Mouse (Mus musculus): ENCODE data around the gene Matn4.
"Not testable (repeated sequence)": the region's sequence is repeated elsewhere in the genome, so short reads cannot be mapped to it uniquely, and the experiment has no call there.

Matn4 gene

DNA sequence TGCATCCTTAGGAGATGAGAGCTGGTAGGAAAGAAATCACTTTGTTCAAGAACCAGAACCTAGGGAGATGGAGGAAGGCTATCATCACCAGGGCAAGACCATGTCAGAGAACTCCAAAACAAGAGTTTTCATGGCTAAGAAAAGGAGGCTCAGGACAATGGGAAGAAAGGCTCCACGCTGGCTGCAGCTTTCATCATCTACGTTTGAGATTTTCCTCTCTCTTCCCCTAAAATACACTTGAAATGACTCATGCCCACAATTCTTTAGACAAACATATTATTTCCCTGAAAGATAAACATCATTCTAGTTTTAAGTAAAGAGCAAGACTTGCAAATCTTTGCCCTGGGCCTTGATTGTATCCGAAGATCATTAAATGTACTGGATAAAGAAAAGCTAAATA, 33.6 kb downstream of the Matn4 start:
- no peak for DNase-seq (ENCODE audit: low read depth, low spot score)

DNA sequence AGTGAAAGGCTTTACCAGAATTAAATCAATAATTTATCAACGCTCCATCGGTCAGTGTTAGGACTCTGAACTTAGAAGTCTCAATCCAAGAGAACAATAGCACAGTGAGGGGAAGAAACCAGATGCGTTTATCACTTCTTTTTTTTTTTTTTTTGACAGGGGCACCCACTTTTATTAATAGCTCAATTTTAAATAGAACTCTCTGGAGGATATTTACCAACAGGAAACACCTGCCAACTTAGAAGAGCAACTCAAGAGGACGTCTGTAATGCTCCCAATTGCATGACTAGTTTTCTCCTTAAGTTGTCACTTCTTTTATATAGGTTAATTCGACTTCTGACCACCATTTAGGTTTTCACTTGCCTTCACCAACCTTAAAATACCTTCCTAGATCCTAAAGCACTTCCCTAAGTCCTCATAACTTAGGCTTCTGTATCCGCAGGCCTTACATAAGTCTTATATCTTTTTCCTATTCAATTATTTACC, 36.3 kb downstream of the Matn4 start:
- no peak for DNase-seq (ENCODE audit: low read depth, low spot score)

DNA sequence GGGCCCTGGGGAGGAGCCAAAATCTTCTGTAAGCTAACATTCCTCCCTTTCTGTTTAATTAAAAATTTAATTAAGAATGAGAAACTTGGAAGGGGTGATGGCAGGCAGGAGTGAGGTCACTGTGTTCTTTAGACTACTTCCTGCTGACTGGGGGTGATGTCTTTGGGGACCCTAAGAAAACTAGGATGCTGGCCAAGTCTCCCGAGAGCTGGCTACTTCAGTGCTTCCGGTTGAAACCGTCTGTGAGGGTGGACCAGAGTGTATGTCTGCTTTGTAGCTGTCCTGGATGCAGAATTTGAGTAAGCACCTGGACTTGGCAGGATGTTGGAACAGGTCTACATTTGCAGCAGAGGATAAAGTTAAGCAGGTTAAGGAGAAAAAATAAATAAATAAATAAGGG, 38.0 kb downstream of the Matn4 start:
- no peak for DNase-seq (ENCODE audit: low read depth, low spot score)

DNA sequence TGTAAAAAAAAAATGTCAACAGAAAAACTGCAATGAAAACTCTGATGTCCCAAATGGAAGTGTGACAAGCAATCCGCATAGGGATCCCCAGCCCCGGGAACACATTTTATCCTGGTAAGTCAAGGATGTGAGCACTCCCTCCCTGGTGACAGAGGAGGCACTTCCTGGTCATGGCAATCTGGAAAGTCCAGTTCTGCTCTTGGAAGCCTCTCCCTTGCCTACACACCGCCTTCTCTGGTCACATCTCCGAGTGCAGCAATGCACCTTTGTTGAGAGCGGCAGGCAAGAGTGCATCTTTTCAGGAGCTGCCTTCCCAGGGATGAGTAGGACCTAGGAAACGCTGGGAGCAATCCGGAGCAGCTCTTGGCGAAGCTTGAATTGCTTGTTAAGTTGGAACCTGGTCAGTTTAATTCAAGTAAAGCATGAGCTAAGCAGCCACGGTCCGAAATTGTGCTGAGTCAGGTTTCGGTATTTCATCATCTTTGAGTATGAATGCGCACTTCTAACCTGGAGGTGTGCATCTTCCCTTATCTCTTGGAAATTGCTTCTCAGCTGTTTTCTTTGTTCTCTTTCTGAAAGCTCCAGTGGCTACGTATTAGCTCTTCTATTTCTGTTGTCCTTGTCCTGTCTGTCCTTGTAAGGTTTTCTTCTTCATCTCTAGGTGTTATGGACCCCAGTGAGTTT, 43.8 kb downstream of the Matn4 start:
- DNase-seq (ENCODE audit: low read depth, low spot score): no peak

DNA sequence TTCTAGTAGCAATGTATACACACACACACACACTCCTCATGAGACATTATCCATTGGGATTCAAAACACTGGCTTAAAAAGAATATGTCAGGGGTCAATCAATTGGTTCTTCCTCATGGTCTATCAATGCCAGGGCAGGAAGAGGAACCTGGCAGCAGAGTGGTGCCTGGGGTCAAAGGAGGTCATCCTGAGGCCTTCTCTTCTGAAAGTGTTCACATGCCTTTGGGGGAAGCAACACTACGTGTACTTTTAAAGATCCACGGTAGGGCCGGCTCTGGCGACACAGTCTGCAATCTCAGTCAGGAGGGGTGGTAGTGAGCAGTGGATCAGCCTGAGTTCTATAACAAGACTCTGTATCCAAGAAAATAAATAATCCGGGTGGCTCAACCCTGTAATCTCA, 45.3 kb downstream of the Matn4 start:
- DNase-seq (ENCODE audit: low read depth, low spot score): no peak

DNA sequence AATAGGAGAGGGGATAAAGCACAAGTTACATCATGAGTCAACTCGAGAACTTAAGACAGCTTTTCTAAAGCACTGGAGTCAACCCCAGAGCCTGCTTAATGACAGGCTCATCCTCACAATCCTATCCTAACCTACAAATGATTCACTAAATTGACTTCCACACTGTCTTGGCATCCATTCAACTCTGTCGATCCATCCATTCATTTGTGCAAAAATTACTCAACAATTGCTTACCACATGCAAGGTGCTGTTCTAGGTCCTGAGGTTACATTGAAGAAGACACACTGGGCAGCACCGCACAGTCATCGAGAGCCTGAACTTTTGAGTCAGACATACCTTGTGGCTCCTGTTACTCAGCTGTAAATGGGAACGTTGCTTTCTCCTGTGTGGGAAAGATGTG, 45.9 kb downstream of the Matn4 start:
- no peak for DNase-seq (ENCODE audit: low read depth, low spot score)

DNA sequence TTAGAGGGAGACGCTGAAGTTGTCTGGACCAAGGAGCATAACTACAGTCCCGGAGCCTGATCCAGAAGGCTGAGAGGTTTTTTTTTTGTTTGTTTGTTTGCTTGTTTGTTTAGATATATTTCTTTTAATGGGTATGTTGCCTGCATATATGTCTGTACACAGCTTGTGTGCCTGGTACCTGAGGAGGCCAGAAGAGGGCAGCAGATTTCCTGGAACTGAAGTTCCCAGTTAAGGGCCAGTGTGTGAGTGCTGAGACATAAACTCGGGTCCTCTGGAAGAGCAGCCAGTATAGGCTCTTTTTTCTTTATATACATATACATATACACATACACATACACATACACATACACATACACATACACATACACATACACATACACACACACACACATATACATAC, 46.6 kb downstream of the Matn4 start:
- no peak for DNase-seq (ENCODE audit: low read depth, low spot score)

DNA sequence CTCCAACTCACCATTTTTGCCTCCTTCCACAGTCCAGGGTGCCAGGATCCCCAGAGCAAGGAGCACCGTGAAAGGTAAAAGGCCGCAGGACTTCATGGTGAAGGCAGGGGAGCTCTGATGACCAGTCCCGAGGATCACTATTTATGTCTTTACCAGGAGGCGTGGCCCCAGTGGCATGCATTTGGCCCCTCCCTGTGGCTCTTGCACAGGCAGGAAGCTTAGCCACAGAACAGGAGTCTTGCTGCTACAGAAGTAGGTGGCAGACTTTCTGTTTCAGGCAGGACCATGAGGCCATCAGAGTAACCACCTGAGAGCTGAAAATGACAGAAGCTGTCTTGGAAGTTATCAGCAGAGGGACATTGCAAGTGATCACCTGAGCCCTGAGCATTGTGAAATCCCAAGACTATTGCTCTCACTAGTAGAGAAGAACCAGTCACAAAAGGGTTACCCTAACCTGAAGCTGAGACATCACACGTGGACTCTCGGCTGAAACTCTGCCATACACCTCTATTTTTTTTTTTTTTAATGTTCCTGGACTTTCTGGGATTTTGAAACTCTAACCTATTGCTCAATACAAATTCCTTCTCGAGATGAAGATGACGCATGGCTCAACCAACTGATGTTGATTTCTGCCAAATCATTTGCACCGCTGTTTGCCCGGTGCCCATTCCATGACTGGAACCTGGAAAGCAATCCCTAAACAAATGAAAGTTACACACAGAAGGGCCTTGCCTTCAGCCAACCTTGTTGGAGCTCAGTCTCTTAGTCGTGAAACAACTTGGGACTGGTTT, 48.6 kb downstream of the Matn4 start:
- no peak for DNase-seq (ENCODE audit: low read depth, low spot score)

DNA sequence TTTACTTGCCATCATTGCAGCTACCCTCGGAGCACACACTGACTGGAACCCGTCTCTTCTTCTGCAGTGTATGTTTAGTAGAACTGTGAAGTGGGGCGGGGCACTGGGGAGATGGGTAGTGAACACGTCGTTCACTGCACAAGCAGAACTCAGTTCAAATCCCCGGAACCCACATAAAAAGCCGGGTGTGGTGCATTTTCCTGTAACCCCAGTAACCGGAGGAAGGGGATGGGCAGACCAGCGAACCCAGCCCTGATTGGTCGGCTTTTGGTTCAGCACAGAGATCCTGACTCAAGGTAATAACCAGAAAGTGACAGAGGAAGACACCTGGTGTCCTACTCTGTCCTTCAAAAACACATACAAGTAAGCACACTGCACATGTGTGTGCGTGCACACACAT, 51.6 kb downstream of the Matn4 start:
- no peak for DNase-seq (ENCODE audit: low read depth, low spot score)

DNA sequence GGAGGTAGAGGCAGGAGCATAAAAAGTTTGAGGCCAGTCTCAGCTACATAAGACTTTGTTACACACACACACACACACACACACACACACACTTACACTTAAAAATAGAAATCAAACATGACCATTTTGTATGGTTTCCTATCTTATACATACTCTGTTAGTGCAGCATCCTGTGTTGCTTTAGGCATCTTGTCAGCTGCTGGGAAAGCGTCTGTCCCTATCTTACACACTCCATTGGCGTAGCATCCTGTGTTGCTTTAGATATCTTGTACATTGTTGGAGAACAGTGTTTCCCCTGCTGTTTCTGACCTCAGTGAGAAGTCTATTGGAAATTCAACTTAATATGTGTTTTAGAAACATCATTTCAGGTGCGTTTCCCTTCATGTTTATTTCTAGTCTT, 52.3 kb downstream of the Matn4 start:
- no peak for DNase-seq (ENCODE audit: low read depth, low spot score)

DNA sequence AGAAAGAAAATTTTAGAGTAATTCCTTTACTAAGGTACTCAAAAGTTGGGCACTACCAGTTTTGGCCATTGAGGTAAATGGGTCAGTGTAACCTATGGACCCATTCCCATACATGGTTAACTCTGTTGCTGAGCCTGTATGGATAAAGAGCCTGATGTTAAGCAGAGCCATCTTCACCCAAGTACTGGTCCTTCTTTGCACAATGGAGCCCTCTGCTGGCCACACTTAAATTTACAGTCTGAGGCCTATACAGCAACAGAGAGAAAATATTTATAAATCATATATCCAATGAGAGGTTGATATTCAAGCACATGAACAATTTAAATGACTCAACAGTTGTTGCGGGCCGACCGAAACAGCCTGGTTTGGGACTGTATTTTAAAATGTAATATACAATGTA, 56.0 kb downstream of the Matn4 start:
- DNase-seq (ENCODE audit: low read depth, low spot score): no peak

DNA sequence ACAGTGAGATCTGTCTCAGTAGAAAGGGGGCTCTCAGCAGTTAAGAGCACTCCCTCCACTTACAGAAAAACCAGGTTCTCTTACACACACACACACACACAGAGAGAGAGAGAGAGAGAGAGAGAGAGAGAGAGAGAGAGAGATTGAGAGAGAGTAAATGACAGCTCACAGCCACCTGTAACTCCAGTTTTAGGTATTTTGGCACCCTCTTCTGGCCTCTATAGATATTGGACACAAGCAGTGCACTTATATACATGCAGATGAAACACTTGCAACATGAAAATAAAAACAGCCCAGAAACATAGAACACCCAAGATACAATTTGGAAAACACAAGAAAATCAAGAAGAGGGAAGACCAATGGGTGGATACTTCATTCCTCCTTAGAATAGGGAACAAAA, 57.3 kb downstream of the Matn4 start:
- not testable (repeated sequence) for DNase-seq (ENCODE audit: low read depth, low spot score)

DNA sequence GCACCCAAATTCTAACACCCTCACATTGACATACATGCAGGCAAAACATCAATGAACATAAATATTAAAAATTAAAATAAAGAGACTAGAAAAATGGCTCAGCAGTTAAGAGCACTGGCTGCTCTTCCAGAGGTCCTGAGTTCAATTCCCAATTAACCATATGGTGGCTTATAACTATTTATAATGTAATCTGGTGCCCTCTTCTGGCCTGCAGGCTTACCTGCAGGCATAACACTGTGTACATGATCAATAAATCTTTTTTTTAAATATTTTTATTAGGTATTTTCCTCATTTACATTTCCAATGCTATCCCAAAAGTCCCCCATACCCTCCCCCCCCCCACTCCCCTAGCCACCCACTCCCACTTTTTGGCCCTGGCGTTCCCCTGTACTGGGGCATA, 61.2 kb downstream of the Matn4 start:
- not testable (repeated sequence) for DNase-seq (ENCODE audit: low read depth, low spot score)
